Mouse (Mus musculus) C2C12 (cell line): ENCODE measurements around the gene Ankrd16.

Source experiments
- CTCF ChIP-seq: IDR thresholded peaks from one replicate; pipeline ENCODE4 v1.5.1; 2011; ENCODE audit not compliant: control insufficient read depth, insufficient read depth, insufficient read length
- MAX ChIP-seq: IDR thresholded peaks from one replicate; pipeline ENCODE4 v1.6.1; 2011; ENCODE audit warnings: mild to moderate bottlenecking, control low read depth

- TF ChIP-seq MAX (no peak), CTCF (no peak)
Measured at GRCm38 (mm10) chr2:11729091-11729490, 48.6 kb upstream of the Ankrd16 start.
